In genomic region chr10:86452326-86452995, GRCm38 (mm10) we compare ENCODE assay signal across 8 mouse cellular contexts. TPM values are rescaled to one million over a fixed set of nuclear protein-coding genes. Genes with fewer than 3 reads are reported as not detected.
DNase-seq lines count a peak whose midpoint lies in the region; ATAC-seq lines count a peak whose summit lies in the region.

No protein-coding gene starts in this region.

- no peak for ATAC-seq in CD4-positive, CD25-positive, alpha-beta regulatory T cell, adult 4 months

- intact Hi-C loops in heart, postnatal 14 days (cut with DNase I): loop anchor here (1.0 to 5.0 kb wide), 4 partner anchors 105 to 388 kb away; no protein-coding TSS in a partner anchor

- peak; percentile 40 for DNase-seq in CD4-positive, CD25-positive, alpha-beta regulatory T cell, adult 2 months (ENCODE audit: low read depth, low spot score)
- DNase-seq in R1 (ENCODE audit: low read depth, low spot score): peak; percentile 80
- DNase-seq in embryo, embryonic 10 days (ENCODE audit: low spot score): peak; percentile 81
- DNase-seq in heart, postnatal 14 days: peak; percentile 23 to 56
- peak; percentile 47 to 56 for DNase-seq in kidney, postnatal 36 days
- peak; percentile 50 for DNase-seq in lung, postnatal 14 days
- DNase-seq in skeletal muscle tissue, adult 2 months (ENCODE audit: low read depth, low spot score): peak; percentile 46

RNA-seq across cellular contexts. Expression of gene Syn3, which starts 46.2 kb away (rescaled TPM):
- polyA plus RNA-seq in CD4-positive, CD25-positive, alpha-beta regulatory T cell, adult 4 months (2017; shearing (Covaris generic)): under 1 TPM in 1 of 2 experiments, not detected in 1; 0.22 TPM
- under 1 TPM; 0.32 to 0.36 TPM for total RNA-seq in heart, postnatal 14 days (2021)
